Mouse (Mus musculus) myocyte (in vitro differentiated cells): Measurements from ENCODE around the gene Tbx21.

Experiments used
- CEBPB ChIP-seq: IDR thresholded peaks from 2 replicates; pipeline ENCODE4 v1.6.1; 2011; ENCODE audit warnings: mild to moderate bottlenecking, moderate library complexity; ENCODE audit not compliant: poor library complexity, insufficient read depth, severe bottlenecking
- POLR2A ChIP-seq: IDR thresholded peaks from one replicate; pipeline ENCODE4 v1.6.1; 2011; ENCODE audit warnings: low read depth, mild to moderate bottlenecking, control low read depth, moderate library complexity; ENCODE audit not compliant: insufficient read length
- TCF12 ChIP-seq: IDR thresholded peaks from one replicate; pipeline ENCODE4 v1.6.1; 2011; ENCODE audit warnings: mild to moderate bottlenecking, control low read depth; ENCODE audit not compliant: poor library complexity, insufficient read depth, severe bottlenecking
- USF1 ChIP-seq: IDR thresholded peaks from one replicate; pipeline ENCODE4 v1.6.1; 2011; ENCODE audit warnings: low read depth, mild to moderate bottlenecking, control low read depth, moderate library complexity

GRCm38 (mm10) chr11:97115797-97116196 lies 666 bp upstream of the Tbx21 start:
- no peak for TF ChIP-seq POLR2A
- no peak for TF ChIP-seq CEBPB
- no peak for TF ChIP-seq TCF12
- TF ChIP-seq USF1 = no peak
